Mouse (Mus musculus) midbrain, embryonic 10.5 days (tissue): ENCODE measurements around the gene Alg9. TPM values are rescaled to one million over a fixed set of nuclear protein-coding genes. Genes with fewer than 3 reads are reported as not detected.

Source experiments
- DNase-seq: peaks from one replicate; pipeline ENCODE4 v3.0.0-alpha.2; 2017; ENCODE audit warnings: low spot score
- H3K27ac ChIP-seq: fragments of 300-500 bp; sonication (generic); replicated peaks from 2 replicates; pipeline ENCODE4 v1.5.1; 2016; ENCODE audit warnings: mild to moderate bottlenecking
- H3K27me3 ChIP-seq: fragments of 300-500 bp; sonication (generic); 2 replicates; pipeline ENCODE4 v1.6.1; 2016; ENCODE audit warnings: low read depth, mild to moderate bottlenecking; ENCODE audit not compliant: poor library complexity, severe bottlenecking
- H3K36me3 ChIP-seq: fragments of 300-500 bp; sonication (generic); 2 replicates; pipeline ENCODE4 v1.6.1; 2016; ENCODE audit warnings: mild to moderate bottlenecking, moderate library complexity
- H3K4me1 ChIP-seq: fragments of 300-500 bp; sonication (generic); 2 replicates; pipeline ENCODE4 v1.6.1; 2016
- H3K4me3 ChIP-seq: fragments of 300-500 bp; sonication (generic); 2 replicates; pipeline ENCODE4 v1.5.1; 2016; ENCODE audit warnings: mild to moderate bottlenecking, moderate library complexity
- H3K9me3 ChIP-seq: fragments of 300-500 bp; sonication (generic); replicated peaks from 2 replicates; pipeline ENCODE4 v1.6.1; 2016; ENCODE audit warnings: mild to moderate bottlenecking
- WGBS: fragments of 180-500 bp; shearing (Covaris S2); methylation state at CpG from one replicate; pipeline ENCODE4 v1.1.7; 2016; 5-methylcytosine and 5-hydroxymethylcytosine counted together
- polyA plus RNA-seq: library from polyadenylated mRNA; unstranded; fragments of >200 nt; fragmentation: Nextera tagmentation; extraction: Ambion mirVana; gene quantifications from 2 replicates; pipeline ENCODE4 v1.2.1, GENCODE M21; 2016

Gene Alg9
- polyA plus RNA-seq, 1 experiment from 2014 or later = 38.1 TPM

DNA sequence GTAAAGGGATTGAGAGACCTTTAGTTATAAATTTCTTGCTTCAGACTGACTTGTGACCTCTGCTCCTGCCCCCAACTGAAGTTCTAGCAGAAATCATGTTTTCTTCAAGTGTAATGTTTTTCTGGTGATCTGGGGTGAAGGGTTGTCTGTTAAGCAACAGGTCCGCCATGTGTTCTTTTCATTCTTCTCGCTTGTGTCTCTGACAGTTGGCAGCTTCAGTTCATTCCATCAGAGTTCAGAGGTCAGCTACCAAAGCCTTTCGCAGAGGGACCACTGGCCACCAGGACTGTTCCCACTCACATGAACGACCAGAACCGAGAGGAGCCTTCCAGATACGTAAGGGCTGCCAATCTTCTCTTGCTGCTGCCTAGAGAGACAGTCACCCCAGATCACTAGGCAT lies 33.7 kb downstream of the Alg9 start:
- H3K27ac ChIP-seq = no peak overlapping the region
- no peaks in the 10 kb centered on the region for H3K4me1 ChIP-seq
- no peaks in the 10 kb centered on the region for H3K9me3 ChIP-seq
- H3K4me3 ChIP-seq = no peak overlapping the region
- whole genome bisulfite sequencing = 88% methylated on average over 6 of the region's 6 CpGs
- no peak for DNase-seq
- H3K36me3 ChIP-seq = peaks cover 92% of the 10 kb centered on the region
- no peaks in the 10 kb centered on the region for H3K27me3 ChIP-seq

DNA sequence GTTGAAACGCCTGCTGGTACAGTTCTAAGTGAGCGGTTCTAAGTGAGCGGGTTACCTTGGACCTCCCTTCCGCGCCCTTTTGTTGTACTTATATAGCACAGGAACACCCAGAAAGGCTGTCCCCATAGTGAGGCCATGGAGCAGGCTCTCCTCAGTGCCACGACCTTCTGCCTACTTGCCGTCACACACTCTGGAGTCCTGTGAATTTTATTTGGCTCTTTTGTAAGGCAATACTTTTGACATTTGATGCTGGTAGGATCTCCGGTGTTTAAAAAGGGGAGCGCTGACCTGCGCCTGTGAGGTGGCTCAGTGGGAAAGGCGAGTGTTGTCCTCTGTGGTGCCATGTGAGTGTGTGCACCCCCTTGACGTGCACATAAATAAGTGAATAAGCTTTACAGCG lies 34.3 kb downstream of the Alg9 start:
- peaks cover 92% of the 10 kb centered on the region for H3K36me3 ChIP-seq
- 95% methylated on average over 13 of the region's 13 CpGs for WGBS

DNA sequence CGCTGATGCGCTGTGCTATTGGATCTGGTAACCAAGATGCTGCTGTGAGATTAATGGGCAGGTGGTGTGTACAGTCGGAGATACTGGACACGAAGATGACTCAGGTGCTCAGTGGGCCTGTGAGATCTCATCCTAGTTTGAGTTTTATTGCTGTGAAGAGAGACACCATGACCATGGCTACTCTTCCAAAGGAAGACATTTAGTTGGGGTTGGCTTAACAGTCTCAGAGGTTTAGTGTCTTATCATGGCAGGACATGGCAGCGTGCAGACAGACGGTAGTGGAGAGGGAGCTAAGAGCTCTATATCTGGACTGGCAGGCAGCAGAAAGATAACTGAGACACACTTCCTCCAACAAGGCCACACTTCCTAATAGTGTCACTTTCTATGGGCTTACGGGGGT lies 36.4 kb downstream of the Alg9 start:
- peaks cover 87% of the 10 kb centered on the region for H3K36me3 ChIP-seq
- H3K9me3 ChIP-seq = no peaks in the 10 kb centered on the region
- 94% methylated on average over 7 of the region's 7 CpGs for WGBS
- H3K27me3 ChIP-seq = no peaks in the 10 kb centered on the region
- no peaks in the 10 kb centered on the region for H3K4me1 ChIP-seq
- H3K27ac ChIP-seq = no peak overlapping the region
- H3K4me3 ChIP-seq = no peak overlapping the region
- no peak for DNase-seq

More for the DNA sequence above, 34.3 kb downstream of the Alg9 start:
- no peaks in the 10 kb centered on the region for H3K4me1 ChIP-seq
- no peak overlapping the region for H3K27ac ChIP-seq
- no peaks in the 10 kb centered on the region for H3K27me3 ChIP-seq
- no peaks in the 10 kb centered on the region for H3K9me3 ChIP-seq
- DNase-seq = no peak
- no peak overlapping the region for H3K4me3 ChIP-seq

DNA sequence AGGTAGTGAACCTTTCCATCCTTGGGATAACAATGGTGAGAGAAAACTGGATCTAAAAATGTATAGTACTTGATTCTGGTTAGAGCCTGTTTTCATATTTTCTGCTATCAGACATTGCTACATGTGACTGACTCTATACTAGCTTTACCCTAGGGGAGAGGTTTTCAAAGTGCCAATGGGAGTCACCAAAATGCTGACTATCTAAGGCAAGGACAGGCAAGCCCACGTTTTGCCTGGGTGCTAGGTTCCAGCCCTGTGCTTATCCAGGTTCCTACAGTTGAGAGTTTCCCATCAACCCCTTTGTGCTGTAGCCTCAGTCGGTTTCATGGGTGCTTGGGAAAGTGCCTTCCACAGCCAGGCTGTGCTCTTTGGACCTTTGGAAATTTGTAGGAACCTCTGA lies 36.9 kb downstream of the Alg9 start:
- H3K27me3 ChIP-seq = no peaks in the 10 kb centered on the region
- no peak overlapping the region for H3K27ac ChIP-seq
- H3K36me3 ChIP-seq = peaks cover 87% of the 10 kb centered on the region
- no peak overlapping the region for H3K4me3 ChIP-seq
- H3K4me1 ChIP-seq = no peaks in the 10 kb centered on the region
- no peak for DNase-seq
- WGBS = 73% methylated on average over 2 of the region's 2 CpGs
- no peaks in the 10 kb centered on the region for H3K9me3 ChIP-seq

DNA sequence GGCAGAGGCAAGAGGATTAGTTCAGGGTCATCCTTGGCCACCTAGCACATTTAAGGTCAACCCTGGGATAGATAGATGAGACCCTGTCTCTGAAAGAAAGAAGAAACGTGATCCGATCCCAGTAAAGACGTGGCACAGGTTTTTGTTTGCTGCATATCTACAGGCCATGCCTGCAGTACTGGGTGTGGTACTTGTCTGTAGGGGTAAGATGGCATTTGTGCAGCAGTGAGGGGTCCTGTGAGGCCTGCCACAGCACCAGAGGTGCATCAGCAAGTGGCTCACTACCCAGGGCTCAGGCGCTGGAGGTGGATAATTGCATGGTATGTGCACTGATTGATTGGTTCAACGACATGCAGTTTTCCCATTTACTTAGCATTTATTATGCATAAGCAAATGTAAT lies 39.0 kb downstream of the Alg9 start:
- H3K4me1 ChIP-seq = no peaks in the 10 kb centered on the region
- H3K4me3 ChIP-seq = no peak overlapping the region
- WGBS = 92% methylated on average over 5 of the region's 5 CpGs
- H3K27ac ChIP-seq = no peak overlapping the region
- no peaks in the 10 kb centered on the region for H3K27me3 ChIP-seq
- H3K9me3 ChIP-seq = no peaks in the 10 kb centered on the region
- H3K36me3 ChIP-seq = peaks cover 84% of the 10 kb centered on the region
- no peak for DNase-seq

DNA sequence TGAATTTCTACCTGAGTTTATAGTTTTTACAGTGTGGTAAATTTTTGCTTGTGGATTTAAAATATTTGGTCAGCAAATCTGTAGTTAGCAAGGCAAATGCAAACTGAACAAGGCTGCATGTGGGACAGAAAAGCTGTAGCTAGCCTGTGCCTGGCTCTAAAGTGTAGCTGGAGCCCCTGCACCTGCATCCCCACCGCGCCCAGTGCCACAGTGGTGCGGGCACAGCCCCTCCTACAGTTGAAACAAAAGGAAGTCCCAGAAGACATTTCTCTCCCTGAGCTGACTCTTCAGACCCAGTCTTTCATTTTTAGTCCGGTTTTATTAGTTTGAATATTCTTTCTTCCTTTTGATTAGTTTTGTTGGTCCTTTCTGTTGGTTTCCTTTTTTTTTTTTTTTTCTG lies 40.8 kb downstream of the Alg9 start:
- Histone ChIP-seq H3K4me3 (no peak overlapping the region), H3K27ac (no peak overlapping the region), H3K4me1 (no peaks in the 10 kb centered on the region), H3K36me3 (peaks cover 75% of the 10 kb centered on the region), H3K27me3 (no peaks in the 10 kb centered on the region), H3K9me3 (no peaks in the 10 kb centered on the region)
- 97% methylated on average over 4 of the region's 4 CpGs for WGBS
- DNase-seq = no peak

DNA sequence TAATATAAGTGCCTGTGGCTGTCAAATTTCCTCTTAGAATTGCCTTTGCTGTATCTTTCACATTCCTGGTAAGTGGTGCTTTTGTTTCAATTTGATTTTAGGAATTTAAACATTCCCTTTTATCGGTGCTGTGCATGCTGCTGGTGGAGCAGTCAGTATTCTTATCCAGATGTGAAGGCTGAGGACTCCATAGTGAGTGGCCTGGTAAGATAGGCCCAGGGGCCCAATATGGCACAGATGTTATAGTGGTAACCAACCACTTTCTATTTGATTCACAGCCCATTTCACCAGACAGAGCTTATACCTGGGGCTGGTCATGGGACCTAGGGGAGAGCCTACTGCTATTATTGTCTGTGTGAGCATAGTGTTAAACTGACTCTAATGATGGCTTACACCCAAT lies 41.7 kb downstream of the Alg9 start:
- WGBS = 95% methylated on average over 1 of the region's 1 CpGs
- Histone ChIP-seq H3K4me1 (no peaks in the 10 kb centered on the region), H3K27ac (no peak overlapping the region), H3K36me3 (peaks cover 74% of the 10 kb centered on the region), H3K27me3 (no peaks in the 10 kb centered on the region), H3K9me3 (no peaks in the 10 kb centered on the region), H3K4me3 (no peak overlapping the region)
- no peak for DNase-seq

DNA sequence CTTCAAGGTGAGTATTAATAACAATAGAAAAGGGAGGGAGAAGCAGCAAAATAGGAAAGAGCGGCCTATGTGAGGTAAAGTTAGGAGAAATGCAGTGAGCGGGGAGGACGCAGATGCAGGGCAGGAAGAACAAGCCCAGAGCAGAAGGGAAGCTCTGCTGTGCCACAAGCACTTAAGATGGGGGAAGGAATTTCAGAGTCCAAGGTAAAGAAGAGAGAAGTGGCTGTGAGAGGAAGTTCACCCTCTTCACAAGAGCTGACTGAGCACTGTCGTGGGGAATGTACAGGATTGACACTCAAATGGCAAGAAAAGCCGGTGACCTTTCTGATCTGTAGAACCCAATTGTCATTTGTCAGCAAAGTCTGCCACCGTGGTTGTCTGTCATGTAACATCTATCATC lies 43.2 kb downstream of the Alg9 start:
- 95% methylated on average over 6 of the region's 6 CpGs for WGBS
- Histone ChIP-seq H3K4me1 (no peaks in the 10 kb centered on the region), H3K9me3 (no peaks in the 10 kb centered on the region), H3K27ac (no peak overlapping the region), H3K36me3 (peaks cover 77% of the 10 kb centered on the region), H3K27me3 (no peaks in the 10 kb centered on the region), H3K4me3 (no peak overlapping the region)
- DNase-seq = no peak

DNA sequence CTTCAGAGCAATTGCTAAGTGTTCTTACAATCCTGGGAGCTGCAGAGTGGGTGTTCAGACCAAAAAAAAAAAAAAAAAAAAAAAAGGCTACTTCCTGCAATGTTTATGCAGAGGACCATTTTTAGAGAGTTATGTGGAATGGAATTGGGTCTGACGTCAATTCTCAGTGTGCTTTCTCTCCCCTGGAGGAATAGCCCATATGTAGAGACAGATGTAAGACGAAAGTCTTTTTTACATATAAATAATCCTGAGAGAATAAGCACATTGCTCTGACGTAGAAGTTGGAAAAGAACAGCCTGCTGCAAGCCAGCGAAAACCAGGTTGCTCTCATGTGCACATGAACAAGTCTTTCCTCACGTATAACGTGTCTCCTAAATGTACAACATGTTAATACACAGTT lies 44.9 kb downstream of the Alg9 start:
- no peak for DNase-seq
- H3K27me3 ChIP-seq = no peaks in the 10 kb centered on the region
- peaks cover 72% of the 10 kb centered on the region for H3K36me3 ChIP-seq
- WGBS = 94% methylated on average over 6 of the region's 6 CpGs
- no peak overlapping the region for H3K4me3 ChIP-seq
- H3K27ac ChIP-seq = no peak overlapping the region
- no peaks in the 10 kb centered on the region for H3K4me1 ChIP-seq
- H3K9me3 ChIP-seq = no peaks in the 10 kb centered on the region

DNA sequence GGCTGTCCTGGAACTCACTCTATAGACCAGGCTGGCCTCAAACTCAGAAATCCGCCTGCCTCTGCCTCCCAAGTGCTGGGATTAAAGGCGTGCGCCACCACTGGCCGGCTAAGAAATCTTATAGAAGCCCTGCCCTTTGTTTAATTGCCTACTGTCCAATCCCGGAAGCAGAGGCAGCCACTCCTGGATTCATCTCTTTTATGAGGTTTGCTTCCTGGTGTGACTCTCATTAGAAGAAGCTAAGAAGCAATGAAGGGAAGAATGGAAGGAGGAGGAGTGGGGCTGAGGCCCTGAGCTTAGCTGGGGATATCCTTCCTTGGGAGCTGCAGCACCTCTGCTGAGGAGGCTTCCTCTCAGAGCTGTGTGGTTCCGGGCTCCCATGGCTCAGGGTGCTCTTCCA lies 46.8 kb downstream of the Alg9 start:
- H3K4me3 ChIP-seq = no peak overlapping the region
- no peaks in the 10 kb centered on the region for H3K4me1 ChIP-seq
- H3K27me3 ChIP-seq = no peaks in the 10 kb centered on the region
- peaks cover 57% of the 10 kb centered on the region for H3K36me3 ChIP-seq
- WGBS = 89% methylated on average over 6 of the region's 6 CpGs
- no peak for DNase-seq
- H3K9me3 ChIP-seq = no peaks in the 10 kb centered on the region
- no peak overlapping the region for H3K27ac ChIP-seq

DNA sequence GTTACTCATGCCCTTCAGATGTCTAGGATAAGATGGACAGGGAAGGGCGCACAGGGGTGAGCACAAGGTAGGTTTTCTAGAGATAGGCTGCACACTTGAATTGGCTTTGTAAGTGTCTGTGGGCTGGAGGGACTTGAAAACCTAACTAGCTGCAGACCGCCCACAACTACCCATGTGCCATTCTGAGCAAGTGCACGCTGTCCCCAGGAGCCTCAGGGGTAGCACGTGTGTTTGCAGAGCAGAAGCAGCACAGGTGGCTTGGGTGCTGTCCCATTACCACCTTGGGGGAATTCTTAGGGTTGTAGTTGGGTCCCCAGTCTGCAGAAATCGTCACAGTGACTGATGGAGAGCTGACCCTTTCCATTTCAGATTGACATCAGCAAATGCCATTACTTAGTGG lies 47.4 kb downstream of the Alg9 start:
- no peak overlapping the region for H3K27ac ChIP-seq
- no peaks in the 10 kb centered on the region for H3K27me3 ChIP-seq
- 93% methylated on average over 5 of the region's 5 CpGs for WGBS
- no peaks in the 10 kb centered on the region for H3K9me3 ChIP-seq
- no peak for DNase-seq
- H3K4me1 ChIP-seq = no peaks in the 10 kb centered on the region
- no peak overlapping the region for H3K4me3 ChIP-seq
- H3K36me3 ChIP-seq = peaks cover 51% of the 10 kb centered on the region

DNA sequence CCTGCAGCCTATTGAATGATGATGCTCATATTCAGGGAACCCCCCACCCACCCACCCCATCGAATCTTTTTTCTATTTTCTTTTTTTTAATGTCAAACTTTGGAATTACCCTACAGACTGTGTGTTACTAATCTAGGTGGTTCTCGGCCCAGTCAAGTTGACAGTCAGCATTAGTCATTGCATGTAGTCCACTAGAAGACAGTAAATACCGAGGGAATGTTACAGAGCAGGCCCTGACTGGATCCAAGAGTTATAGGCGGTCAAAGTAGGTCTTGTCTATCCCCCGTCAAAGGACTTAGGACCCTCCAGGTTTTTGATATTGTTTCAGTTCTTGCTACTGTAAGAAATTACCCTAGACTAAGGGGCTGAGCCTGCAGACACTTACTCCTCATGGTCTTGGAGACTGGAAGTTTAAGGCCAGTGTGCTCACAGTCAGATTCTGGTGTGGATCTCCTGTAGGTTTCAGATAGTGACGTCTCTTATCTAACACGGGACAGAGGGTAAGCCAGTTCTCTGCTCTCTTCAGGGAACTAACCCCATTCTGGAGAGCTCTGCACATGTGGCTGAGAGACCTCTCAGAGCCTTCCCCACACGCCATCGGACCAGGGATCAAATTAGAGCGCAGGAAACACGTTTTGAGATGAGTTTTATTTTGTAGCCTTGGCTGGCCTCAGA lies 49.1 kb downstream of the Alg9 start:
- H3K4me3 ChIP-seq = no peak overlapping the region
- no peaks in the 10 kb centered on the region for H3K27me3 ChIP-seq
- H3K27ac ChIP-seq = no peak overlapping the region
- no peaks in the 10 kb centered on the region for H3K4me1 ChIP-seq
- peaks cover 51% of the 10 kb centered on the region for H3K36me3 ChIP-seq
- H3K9me3 ChIP-seq = no peaks in the 10 kb centered on the region
- WGBS = 87% methylated on average over 11 of the region's 11 CpGs
- DNase-seq = no peak

DNA sequence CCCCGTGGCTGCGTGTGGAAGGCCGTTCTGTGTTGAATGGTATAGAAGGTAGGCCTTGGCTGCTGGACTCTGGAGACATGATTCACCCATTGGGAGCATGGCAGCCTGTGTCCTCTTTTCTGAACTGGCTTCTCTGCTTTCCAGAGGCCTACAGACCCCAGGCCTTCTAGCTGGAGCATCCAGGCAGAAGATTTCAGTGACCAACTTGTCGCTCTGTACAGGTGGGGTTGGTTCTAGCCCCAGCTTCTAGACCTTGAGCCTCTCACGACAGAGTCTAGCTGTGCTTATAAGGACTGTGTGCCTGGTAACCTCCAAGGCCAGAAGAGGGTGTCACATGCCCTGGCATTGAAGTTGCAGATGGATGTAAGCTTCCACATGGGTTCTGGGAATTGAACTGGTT lies 56.7 kb downstream of the Alg9 start:
- DNase-seq = no peak
- Histone ChIP-seq H3K9me3 (no peaks in the 10 kb centered on the region), H3K36me3 (peaks cover 28% of the 10 kb centered on the region), H3K27me3 (no peaks in the 10 kb centered on the region), H3K4me1 (no peaks in the 10 kb centered on the region), H3K27ac (no peak overlapping the region), H3K4me3 (no peak overlapping the region)
- 95% methylated on average over 5 of the region's 5 CpGs for WGBS

DNA sequence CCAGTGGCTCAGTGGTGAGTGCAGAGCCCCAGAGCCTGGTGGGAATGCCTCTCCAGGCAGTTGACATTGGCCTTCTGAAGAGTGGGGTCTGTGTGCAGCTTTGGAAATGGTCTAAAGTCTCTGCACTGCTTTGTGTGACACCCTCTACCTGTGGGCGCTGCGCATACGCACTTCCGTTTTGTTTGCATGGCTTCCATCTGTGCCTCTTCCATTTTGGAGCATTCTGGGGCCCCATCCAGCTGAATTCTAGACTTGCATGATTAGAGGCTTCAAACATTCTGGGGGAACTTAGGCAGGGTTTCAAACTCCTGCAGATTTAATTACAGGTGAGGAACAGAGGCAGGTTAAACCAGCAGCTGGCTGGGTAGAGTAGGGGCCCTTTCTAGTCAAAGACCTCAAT lies 57.3 kb downstream of the Alg9 start:
- WGBS = 96% methylated on average over 4 of the region's 4 CpGs
- Histone ChIP-seq H3K4me1 (no peaks in the 10 kb centered on the region), H3K4me3 (no peak overlapping the region), H3K27me3 (no peaks in the 10 kb centered on the region), H3K36me3 (peaks cover 28% of the 10 kb centered on the region), H3K9me3 (no peaks in the 10 kb centered on the region), H3K27ac (no peak overlapping the region)
- DNase-seq = no peak
